Mouse (Mus musculus) cerebellum, adult 18-20 months (tissue): ENCODE measurements around the gene Klf12.
A peak's percentile ranks its signal among the peaks of the same experiment; 100 is the strongest.

Experiments
- DNase-seq, 2 experiments: peaks; one replicate each; pipeline ENCODE4 v3.0.0; 2021

The Klf12 gene

DNA sequence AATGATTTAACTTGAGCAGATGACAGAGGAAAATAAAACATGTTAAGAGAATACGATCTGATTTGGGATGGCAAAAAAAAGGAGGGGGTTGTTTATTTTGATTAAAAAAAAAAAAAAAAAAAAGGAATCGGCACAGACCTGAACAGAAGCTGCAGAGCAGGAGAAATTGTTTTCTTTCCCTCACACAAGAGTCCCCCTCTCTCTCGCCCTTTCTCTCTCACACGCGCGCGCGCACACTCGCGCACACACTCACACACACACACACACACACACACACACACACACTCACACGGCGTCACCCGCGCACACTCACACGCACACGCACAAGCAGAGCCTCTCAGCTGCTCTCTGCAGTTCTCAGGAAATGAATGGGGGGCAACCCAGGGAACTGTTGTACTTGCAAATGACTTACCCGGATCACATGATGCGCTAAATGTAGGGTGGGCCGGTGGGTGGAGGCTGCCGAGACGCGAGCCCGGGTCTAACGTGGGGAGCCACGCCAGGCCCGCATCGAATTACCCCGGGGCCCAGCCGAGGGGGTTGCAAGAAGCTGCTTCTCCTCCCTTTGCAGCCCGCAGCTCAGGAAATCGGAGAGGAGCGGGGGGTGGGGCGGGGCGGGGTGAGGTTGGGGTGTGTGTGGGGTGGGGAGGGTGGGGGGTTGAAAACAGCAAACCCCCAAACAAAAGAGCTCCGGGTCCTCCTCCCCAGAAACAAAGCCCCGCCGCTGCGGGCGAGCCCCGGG lies at the start of gene Klf12:
TSS of gene Klf12 (minus strand) at position 561 of the 742 bp plus-strand sequence.
- peak; percentile 59 to 72 for DNase-seq

DNA sequence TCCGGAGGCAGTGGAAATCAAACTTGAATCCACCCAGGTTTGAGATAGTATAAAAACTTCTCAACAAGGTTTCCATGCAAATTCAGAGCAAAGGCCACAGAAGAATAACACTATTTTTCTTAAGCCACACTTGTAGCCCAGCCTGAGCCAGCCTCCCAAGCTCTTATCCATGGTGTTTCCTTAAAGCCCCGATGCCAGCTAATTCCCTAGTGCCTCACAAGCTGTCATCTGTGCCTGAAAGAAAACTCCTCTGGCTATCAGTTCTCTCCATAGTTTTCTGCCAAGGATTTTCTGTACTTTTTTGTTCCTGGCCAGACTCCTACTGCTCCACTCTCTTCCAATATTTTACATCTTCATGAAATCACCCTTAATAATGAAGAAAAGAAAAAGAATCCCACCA lies 48.9 kb upstream of the Klf12 start:
- no peak for DNase-seq

DNA sequence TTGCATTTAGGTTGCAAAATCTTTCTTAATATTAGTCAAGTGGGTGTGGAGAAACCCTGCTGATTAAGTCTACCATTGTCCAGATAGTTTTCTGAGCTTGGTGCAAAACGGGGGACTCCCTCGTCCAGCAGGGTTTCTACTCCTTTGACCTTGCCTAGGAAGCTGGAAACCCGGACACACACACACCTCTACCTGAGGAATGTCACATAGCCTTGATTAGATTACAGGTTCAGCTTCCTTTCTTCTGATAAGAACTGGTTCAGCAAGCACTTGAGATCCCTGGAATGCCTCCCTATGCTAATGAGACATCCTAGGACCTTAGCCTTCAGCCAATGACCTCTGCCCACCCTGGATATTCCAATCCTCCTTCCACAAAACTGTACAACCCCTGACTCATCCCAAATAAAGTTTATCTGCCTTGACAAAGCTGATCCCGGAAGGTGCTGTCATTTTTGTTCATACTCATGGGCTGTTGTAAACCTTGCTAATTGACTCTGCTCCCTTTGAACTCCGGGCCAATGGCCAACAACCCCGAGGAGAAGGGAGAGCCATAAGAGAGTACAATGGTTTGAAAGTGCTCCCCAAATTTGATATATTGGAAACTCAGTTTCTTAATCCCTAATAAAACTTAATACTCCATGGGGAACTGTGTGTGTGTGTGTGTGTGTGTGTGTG lies 44.3 kb upstream of the Klf12 start:
- DNase-seq: no peak

DNA sequence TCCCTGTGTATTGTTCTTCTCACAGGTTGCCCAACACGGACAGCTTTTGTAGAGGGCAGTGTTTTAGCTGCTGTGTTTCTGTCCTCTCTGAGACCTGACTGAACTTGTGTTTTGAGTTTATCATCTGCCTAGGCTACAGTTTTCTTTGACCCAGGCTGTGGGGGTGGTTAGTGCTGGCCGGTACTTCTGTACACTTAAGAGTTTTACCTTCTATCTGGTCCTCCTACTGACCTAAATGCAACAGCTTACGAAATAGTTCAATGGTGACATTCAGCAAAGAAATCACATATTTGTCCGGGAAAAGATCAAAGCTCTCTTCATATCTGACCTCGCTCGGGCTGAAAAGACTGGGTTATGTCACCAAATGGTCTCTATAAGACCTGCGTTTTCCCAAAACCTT lies 39.8 kb upstream of the Klf12 start:
- DNase-seq: no peak

DNA sequence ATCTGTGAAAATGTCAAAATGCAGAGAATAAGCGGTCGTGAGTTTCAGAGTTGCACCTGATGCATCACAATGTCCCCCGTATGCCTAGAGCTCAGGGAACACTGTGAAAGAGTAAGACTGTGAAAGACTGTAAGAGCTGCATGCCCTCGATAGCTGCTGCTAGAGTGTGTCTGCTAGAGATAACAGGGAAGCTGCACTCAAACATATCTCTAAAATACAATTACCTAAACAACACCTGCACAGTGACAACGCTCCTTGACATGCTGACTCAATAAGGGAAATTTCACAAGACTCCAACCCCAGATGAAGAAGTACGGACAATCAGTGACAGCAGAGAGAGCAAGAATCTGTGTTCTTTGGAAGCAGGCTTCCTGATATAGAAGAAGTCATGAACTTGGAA lies 37.5 kb upstream of the Klf12 start:
- no peak for DNase-seq

DNA sequence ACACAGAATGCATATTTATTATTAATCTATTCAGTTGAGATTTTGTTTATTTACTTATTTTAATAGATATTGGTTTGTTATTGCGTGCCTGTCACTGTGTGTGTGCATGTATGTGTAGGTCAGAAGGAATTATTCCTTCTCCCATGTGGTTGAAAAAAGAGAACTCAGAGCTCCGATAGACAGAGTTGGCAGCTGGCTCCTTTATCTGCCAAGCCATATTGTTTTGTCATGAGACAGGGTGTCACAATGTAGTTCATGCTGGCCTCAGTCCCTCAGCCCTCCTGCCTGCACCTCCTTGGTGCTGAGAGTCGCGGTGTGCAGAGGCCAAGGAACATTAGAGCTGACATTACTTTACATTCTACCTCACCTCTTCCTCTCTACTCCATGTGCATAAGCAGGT lies 32.3 kb upstream of the Klf12 start:
- DNase-seq: no peak

DNA sequence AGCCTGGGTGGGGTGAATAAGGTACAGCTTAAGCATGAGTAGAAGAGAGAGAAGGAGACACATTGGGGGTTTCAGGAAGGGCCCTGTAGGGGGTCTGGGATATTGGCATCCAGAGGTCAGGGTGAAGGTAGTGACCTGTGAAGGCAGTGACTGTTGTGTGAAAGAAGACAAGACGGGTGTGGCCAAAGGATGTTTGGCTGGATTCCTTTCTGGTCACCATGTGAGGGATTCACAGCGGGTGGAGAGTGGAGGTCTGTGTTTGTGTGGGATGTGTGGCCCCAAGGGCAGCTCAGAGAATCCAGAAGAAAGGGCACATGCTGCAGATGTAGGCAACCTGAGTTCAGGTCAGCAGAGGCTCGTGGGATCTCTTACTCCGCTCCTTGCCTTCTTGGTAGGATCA lies 29.6 kb upstream of the Klf12 start:
- DNase-seq: no peak

DNA sequence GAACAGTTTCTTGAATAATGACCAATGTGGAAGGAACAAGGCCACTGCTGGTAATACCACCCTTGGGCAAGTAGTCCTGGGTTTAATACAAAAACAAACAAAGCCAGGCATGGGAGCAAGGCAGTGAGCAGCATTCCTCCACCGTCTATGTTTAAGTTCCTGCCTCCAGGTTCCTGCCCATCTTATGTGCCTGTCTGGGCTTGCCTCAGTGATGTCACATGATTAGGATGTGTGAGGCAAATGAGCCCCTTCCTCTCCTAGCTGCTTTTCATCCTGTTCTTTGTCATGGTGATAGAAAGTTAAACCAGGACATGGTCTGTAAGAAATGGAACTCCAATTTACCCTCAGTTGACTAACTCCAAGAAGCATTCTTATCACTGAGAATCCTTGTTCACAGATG lies 16.4 kb upstream of the Klf12 start:
- no peak for DNase-seq

DNA sequence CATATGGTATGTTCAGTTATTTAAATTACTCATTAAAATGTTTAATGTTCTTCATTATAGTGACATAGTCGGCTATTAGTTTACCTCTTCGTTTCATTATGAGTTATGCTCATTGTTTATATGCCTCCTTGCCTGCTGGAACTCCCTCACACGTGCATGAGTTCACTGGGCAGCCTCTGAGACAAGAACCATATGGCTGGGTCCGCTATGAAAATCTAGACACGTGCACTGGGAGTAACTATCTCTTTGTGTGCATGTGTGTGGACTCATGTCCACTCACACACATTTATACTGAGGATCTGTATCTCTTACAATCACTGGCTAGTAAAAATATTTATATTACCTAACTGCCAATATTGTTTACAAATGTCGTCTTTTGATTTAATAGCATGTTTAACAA lies 14.4 kb upstream of the Klf12 start:
- no peak for DNase-seq

DNA sequence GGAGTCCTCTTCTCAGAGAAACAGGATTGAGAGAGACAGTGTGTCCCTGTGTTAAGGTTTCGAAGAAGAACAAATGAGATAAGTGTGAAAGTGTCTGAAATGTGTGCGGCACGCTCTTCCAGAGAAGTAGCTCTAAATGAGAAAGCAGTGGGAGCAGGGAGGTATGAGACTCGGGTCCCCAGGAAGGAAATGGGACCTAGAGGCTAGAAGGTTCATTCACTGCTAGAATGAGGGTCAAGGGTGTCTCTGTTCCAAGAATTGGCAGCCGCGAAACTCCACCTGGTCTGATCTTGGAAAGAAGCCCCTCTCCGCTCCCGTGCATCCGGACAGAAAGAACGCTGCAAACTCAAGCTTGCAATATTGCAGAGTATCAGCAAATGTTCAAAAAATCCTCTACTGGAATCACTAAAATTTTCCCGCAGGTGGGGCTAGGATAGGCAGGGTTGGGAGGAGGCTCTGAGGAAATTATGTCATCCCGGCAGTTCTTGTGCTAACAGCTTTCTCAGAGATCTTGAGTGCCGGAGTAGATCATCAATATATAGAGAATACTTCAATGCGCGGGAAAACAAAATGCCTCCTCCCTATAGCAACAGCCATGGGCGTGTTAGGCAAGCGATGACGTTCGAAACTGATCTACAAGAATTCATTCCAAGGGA lies 2.2 kb upstream of the Klf12 start:
- peak; percentile 17 to 55 for DNase-seq

DNA sequence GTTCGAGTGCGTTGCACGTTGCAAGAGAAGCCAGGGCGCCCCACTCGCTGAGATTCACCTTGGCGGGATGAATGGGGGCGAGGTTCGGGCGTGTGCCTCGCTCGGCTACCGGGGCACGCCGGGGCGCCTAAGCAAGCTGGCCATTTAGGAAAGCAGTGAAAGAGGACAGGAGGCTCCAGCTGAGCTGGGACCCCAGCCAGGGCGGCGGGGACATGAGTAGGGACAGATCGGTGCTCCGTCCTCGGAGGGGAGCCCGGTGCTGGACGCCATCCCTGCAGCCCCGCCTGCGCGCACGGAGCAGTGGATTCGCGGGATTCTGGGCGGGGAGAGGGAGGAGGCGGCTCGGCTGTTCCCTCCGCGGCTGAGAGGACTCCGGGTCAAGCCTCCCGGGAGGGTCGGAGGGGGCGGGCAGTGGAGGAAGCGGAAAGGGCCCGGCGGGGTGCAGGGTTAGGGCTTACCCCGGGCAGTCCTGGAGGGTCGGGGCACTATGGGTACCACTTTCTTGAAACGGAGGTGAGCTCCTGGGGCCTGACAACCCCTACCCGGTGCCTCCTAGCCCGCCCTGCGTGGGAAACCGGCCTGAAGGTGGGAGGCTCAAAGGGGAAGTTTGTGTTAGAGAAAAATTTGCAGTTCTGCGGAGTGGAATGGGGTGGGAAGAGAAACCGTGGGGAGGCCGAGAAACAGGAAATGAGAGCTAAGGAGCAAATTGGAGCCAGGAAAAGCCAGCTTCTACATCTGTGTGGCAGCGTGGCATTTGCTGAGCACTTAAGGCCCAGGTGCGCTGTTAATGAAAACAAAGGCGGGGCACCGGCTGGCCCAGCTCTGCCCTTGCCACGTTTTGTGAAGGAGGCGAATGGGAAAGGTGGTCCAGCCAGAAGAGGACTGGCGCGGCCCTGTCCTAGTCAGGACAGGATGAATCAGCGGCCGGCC lies 1.4 kb upstream of the Klf12 start:
- peak; percentile 83 to 84 for DNase-seq

DNA sequence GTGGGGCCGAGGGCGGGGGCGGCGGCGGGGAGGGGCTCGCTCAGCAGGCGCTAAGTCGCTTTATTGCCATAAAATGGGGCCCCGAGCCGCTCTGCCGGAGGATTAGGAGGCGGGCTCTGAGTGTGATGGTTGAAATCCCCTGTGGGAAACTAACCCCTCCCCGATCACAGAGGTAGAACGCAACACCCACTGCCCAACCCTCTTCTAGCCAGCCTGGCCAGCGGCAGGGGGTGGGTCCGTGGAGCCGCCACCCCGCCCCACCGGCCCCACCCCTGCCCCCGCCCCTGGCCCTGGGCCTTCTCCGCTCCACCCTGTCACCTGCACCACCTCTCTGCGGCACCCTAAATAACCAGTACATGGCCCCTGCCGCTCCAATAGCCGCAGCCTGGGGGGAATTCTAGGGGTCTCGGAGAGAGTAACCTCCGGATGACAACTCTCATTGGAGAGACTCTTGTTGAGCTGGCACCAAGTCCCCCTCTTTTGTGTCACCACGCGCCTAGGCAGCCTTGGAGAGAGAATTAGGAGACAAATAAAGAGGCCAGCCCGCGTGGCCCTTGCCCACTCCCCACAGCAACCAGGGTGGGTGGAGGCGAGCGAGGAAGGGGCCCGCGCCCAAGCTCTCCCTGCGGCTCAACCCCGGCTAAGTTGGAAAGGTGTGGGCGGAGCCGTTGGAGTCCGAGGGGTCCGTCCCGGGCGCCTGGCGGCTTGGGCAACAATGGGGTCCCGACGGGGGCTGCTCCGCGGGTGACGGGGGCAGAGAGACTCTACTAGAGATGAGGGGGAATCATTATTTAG lies 579 bp upstream of the Klf12 start:
- peak; percentile 61 to 71 for DNase-seq

DNA sequence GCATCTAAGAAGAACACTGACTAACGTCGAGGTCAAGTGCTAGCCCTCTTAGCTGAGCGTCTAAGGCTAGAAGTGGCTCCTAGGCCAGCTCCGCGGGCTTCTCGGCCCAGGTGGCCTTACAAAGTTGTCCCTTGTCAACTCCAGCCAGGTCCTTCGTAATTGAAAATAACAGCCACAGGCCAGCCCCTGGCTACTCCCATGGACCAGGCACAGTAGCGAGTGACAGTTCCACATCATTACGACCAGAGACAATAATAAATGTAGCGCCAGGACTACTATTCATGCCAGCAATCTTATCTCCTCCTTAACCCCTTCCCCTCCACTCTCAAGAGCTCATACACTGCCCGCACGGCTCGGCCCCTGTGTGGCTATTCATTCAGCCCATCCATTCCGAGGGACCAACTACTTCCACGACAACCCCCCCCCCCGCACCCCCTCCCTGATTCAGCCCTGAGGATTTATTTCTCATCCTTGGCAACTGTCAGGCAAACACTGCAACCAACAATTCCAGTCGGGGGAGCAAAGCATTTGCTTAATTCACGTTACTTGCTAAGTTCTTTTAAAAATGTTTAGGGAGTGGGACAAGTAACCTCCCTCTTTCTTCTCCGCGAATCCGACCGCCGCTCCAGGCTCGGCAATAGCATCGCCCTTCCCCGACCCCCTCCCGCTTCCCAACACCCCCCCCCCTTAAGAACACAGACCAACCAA lies 914 bp downstream of the Klf12 start:
- DNase-seq: peak; percentile 29 to 46

DNA sequence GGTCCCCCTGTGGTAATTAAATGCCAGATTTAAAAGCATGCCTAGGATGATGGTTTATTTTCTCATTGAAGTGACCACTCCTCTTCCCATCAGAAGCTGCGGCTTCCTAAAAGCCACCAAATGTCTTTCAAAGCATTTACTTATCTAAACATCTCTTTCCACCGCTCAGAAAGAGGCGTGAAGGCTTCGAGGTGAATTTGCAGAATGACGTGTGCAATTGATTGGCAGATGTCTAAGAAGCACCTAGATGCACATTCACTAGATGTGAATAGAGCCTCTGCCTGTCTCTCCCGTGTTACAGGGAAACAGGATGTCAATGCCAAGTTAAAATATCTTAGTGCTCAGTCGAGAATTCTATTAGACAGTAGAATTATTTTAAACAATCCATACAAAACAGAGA lies 1.8 kb downstream of the Klf12 start:
- DNase-seq: peak in 1 of 2 experiments; percentile 10

DNA sequence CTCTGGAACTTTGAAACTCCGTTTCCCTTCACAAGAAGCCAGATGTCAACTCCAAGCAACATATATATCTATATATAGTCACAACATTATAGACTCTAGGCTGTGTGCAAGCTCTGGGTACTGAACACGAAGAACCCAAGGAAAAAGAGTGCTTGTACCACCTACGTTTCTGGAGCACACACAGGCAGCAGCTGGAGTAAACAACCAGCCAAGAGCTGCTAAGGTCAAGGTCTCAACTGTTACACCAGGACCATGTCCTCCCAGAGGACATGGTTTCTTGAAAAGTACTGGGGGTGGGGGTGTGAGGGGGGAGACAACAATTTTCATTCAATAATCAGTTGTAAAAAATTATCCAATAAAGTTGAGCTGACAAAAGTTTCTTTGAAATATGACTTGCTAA lies 2.7 kb downstream of the Klf12 start:
- DNase-seq: no peak

DNA sequence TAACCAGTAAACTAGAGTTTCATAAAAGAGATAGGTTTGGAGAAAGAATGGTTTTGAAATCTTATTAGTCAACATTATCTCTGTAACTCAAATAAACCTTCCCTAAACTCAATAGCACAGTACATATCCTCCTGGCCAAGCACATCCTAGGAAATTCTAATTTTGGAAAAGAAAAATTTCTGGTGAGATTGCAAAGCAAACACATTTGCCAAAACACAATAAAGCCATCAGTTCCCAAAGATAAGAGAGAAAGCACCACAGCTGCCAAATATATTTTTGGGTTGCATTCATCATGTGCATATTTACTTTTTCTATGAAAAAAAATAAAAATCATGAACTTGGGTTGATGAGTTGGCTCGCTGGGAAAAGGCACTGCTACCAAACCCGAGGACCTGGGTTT lies 10.3 kb downstream of the Klf12 start:
- DNase-seq: no peak

DNA sequence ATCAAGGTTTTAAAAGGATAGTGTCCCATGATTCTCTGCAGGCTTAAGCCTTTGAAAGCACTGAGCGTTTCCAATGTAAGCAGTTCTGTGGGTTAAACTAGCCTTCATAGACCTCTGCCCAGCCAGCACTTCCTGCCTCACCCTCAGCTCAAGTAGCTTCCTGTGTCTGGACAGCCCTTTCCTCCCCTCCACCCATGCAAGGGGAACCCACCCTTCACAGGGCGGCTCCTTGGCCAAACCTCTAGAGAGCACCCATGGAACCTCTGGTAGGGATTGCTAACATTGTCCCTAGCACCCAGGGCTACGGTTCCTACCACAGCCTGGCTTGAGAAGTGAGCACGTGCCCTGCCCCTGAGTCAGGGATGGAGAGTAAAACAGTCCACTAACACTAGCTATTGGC lies 23.9 kb downstream of the Klf12 start:
- DNase-seq: no peak

DNA sequence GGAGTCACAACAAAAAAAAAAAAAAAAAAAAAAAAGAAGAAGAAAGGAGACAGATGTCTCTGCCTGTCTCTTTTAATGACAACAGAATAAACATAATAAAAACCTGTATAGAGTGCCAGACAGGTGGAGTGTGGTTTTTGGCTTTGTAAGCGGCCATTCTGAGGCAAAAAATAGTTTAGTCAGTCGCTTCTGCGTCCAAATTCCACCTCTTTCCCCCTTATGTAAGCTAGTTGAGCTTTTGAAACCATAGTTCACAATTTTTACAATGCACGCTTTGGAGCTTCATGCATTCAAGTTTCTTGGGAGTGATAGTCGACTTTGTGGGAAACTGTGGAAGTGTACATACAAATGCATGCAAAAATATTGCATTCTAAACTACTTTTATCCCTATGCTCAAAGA lies 41.4 kb downstream of the Klf12 start:
- DNase-seq: no peak

DNA sequence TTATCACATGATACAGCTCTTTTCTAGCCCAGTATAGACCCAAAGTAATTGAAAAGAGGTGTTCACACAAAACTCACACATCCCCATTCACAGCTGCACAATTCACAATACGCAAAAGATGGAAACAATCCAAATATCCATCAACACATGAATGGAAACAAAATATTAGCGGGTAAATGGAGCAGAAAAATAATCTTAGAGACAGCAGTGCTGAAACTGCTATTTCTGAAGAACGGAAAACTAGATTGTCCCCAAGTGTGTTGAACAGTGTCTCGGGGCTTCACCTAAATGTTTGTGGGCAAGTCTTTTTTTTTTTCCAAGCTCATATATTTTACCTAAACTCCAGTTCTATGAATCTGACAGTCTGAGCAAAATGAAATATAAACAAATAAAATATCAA lies 44.6 kb downstream of the Klf12 start:
- no peak for DNase-seq

DNA sequence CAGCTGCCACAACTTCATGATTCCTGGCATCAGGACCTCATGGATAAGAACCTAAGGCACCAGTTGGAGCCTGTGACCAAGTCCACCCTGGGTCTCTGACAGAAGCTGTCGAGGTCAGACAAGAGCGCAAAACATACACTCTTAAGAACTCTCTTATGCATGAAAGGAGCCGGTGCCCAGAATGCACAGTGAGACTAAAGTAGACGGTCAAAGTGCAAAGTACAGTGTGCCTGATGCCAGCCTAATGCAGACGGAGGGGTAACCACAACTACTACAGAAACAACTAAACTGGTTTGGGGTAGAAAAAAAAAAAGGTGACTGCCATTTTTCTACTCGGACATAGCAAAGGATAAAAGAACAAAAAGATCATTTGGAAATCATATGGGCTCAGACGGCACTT lies 47.7 kb downstream of the Klf12 start:
- no peak for DNase-seq

DNA sequence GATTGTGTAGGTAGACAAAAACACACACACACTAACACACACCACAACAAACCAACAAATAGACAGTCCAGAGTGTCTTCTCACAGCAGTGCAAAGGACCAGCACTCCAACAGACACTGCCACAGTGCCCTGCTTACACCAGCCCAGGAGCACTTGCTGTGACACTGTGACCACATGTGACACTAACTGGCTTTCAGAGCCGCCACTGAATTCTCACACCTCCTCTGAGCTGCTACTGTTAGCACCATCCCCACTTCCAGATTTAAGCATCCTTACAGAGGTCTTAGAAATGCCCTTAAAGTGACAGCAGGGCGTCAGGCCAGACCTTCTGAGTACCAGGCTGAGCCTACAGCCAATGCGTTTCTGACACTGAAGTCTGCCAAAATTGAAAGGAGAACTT lies 48.7 kb downstream of the Klf12 start:
- no peak for DNase-seq

DNA sequence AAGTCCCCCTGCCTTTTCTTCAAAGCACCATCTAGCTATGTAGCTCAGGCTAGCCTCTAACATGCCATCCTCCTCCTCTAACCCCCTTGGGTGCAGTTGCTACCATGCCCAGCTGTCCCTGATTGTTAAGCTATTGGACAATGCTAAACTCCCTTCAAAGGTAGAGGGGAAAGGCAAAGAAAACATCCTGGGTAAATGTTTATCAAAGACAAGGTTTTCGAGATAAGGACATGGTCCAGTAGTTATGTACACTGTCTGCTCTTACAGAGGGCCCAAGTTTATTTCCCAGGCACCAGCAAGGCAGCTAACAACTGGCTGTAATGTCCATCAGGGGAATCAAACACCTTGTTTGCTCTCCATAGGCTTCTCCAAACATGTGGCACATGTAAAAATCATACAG lies 53.1 kb downstream of the Klf12 start:
- DNase-seq: no peak
